Mouse (Mus musculus): ENCODE data around the gene Hivep2.

The Hivep2 gene

DNA sequence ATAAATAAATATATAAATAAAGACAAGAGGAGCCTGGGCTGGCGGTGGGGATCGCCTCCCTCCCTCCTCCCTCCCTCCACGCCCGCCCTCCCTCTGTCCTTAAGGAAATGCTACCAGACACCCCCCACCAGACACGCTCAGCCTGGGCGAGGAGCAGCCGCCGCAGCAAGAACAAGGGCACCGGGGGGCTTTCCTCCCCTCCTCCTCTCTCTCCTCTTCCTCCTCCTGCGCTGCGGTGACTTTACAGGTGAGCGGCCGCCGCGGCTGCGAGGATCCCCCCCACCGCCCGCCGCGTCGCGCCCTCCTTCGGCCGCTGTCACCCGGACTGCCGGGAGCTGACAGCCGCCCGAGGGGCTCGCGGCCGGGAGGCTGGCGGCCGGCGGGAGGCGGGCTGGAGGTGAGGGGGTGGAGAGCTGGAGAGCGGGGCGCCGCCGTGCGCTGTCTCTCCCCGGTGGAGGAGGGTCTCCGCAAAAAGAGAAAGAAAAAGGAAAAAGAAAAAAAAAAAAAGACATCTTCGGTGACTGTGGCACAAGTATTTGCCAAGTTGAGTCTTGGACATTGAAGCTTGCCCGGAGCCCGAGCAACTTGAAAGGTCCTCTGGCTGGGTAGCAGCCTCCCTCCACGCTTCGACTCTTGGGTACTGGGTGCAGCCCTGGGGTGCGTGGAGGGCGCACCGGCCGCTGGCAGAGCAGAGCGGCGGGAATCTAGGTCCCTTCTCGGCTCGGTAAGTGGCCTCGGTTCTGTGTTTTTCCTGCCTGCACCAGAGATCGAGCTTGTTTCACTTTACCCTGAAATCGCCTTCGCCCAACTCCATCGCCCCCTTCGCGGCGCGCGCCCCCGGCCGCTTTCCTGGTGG lies at the start of gene Hivep2:
Gene Hivep2 (plus strand): TSS at position 102 of the 856 bp plus-strand sequence.
- peak; percentile 73 to 78 for DNase-seq

DNA sequence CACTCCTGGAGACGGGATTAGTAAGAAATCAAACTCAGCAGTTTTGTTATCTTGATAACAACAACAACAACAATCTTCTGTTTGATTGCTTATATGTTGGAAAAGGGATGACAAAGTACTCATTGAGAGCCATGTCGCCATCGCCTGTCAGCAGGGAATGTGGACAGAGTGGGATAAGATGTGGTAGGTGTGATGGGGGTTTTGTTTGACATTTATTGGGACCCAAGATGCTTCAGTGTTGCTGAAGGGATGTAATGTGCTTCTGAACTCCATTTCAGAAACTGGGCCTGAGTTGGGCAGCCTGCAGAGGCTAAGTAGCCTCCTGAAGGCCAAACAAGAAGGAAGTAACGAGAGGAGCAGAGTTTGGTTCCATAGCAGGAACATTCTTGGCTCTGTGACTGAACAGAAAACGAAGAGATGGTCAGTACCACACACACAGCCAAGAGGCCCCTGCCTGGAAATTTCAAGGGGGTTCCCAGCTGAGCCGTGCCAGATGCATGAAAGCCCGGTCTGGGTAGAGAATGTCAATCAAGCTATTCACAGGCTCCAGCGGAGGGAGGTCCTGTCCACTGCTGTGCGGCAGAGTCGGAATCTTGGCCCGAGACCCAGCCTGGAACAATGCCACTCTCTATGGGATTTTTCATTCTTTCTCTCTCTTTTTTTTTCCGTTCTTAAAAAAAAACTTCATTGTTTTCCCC lies 49.1 kb upstream of the Hivep2 start:
- DNase-seq: no peak

DNA sequence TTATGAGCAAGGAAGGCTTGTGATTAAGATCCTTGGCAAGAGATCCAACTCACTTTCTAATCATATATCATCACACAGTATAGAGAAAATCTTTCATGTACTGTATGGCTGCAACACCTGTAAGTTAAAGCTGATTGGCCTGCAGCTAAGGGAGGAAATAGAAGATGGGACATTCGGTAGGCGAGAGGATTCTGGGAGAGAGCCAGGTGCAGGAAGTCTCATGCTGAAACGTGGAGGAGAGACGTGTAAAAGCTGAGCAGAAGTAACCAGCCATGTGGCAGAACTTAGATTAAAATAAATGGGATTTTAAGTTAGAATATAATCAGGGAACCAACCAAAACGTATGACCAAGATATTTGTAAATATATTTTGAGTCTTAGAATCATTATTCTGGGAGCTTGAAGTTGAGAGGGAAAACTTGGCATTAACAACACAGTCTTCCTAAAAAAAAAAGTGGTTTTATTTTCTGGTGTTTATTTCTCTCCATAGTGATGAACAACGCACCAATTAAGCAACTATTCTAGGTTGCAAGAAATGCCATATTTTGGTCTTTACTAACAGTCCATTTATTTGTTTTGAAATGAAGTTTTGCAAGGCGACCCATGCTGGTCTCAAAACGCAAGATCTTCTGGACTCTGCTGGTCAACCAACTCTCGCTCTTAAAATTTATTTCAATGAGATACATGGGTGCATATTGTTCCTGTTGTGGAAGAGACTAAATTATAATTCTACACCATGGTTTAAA lies 44.1 kb upstream of the Hivep2 start:
- DNase-seq: no peak

GRCm38 (mm10) chr10:13929306-13929705 lies 36.6 kb upstream of the Hivep2 start:
- DNase-seq: no peak

DNA sequence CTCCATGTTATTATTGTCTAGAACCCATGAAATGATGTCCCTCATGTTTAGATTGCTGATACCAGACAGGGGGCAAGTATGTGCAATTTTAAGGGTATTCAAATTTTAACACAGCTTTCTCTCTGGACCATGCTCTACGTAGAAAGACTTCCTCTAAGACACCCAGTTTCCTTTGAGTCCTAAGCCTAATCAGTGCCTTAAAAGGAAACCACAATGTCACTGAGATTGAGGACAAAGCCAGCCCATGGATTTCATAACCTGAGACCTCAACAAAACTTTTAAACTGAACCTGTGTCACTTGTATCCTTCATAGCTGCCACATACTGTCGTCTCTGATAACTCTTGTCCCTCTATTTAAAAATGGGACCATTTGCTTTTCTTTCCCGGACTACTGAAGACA lies 33.7 kb upstream of the Hivep2 start:
- no peak for DNase-seq

- DNase-seq: no peak
These were observed 32.6 kb upstream of the Hivep2 start for GRCm38 (mm10) chr10:13933320-13933719.

- DNase-seq: no peak
These were observed 30.2 kb upstream of the Hivep2 start for GRCm38 (mm10) chr10:13935646-13936045.

GRCm38 (mm10) chr10:13941406-13941805 lies 24.5 kb upstream of the Hivep2 start:
- no peak for DNase-seq

DNA sequence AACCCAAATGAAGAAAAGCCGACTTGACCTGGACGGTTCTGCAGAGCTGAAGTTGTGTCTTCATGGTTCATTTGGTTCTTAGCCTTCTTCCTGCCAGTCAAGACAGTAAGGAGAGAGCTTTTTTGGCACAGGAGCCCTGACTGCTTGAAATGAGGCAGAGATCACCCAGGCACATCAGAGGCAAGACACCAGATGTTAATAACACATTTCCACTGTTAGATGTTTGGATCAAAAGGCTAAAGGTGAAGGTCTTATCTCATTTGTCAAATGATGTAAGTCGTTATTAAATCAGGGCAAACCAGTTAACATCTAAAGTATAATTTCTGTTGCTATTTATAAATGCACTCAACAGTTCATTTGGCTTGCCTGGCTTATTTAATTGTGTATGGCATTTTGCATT lies 22.2 kb upstream of the Hivep2 start:
- peak; percentile 23 to 34 for DNase-seq

DNA sequence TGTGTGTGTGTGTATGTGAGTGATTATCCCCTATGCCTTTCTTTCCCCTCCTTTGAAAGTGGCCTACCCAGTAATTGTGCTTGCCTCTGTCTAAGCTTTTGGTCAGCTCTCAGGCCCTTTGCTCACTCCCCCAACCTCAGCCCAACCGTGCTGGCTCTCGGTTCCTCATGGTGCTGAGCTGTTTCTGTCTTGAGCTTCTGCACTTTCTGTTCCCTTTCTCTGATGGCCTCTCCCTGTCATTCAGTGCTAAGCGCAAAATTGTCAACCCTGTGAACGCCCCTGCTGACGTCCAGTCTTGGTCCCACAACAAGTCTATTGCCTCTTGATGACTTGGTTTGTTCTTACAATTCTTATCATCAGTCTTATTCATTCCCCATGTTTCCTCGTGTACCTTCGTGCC lies 19.4 kb upstream of the Hivep2 start:
- DNase-seq: peak; percentile 70 to 75

GRCm38 (mm10) chr10:13962965-13963364 lies 2.9 kb upstream of the Hivep2 start:
- DNase-seq: no peak

DNA sequence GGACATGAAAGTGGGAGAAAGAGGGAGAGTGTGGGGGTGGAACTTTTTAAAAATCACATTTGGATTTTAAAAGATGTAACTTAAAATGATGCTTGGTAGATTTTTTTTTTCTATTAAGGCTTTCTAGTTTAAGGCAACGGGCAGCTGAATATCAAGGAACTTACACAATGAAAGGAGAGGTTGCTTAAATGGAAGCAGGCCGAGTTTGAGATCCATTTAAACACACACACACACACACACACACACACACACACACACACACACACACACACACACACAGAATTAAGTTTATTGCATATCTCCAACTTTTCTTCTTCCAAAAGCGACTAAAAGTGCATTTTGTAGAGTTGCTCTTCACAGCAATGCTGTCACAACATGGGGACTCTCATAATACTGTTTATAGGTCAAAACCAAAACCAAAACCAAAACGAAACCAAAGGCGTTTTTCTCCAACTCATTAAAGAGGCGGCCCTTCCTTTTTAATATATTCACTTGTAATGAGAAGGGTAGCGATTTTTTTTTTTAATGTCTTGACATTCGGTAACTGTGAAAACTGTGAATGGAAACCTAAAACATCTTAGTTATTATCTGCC lies 1.9 kb upstream of the Hivep2 start:
- DNase-seq: no peak

DNA sequence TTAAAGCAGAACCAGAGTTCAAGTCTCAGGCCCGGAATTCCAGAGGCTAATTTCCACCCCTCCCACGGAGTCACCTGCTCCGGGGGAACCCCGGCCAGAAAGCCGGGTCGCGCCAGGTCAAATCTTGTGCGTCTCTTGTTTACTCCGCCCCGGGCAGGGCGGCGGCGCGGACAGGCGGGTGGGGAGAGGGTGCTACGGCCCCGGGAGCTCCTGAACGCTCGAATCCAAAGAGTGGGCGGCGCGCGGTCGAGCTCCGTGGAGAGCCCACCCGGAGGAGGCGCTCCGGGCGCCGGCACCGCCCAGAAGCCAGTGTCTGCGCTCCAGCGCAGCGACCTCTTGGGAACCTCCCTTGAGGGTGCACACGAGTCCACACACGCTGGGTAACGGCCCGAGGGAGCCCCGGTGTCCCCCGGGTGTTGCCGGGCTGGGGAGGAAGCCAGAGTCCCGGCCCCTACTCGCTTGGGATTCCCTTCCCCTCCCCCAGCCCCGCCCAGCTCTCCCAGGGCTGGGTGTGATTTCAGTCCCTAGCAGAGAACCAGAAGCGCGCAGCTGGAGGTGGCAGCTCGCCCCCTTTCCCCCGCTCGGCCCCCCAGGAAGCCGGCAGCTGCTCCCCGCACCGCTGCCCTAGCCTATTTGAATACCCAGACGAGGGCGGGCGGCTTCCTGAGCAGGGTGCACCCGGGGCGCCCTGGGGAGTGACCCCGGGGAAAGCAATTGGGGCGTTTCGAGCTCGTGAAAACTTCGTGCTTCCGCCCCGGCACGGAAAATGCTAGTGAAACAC lies 1.2 kb upstream of the Hivep2 start:
- DNase-seq: peak; percentile 95

- DNase-seq: peak; percentile 81 to 85
These were observed 430 bp upstream of the Hivep2 start for GRCm38 (mm10) chr10:13965316-13965973.

GRCm38 (mm10) chr10:13966830-13967450 lies 1.1 kb downstream of the Hivep2 start:
- peak; percentile 79 to 80 for DNase-seq

DNA sequence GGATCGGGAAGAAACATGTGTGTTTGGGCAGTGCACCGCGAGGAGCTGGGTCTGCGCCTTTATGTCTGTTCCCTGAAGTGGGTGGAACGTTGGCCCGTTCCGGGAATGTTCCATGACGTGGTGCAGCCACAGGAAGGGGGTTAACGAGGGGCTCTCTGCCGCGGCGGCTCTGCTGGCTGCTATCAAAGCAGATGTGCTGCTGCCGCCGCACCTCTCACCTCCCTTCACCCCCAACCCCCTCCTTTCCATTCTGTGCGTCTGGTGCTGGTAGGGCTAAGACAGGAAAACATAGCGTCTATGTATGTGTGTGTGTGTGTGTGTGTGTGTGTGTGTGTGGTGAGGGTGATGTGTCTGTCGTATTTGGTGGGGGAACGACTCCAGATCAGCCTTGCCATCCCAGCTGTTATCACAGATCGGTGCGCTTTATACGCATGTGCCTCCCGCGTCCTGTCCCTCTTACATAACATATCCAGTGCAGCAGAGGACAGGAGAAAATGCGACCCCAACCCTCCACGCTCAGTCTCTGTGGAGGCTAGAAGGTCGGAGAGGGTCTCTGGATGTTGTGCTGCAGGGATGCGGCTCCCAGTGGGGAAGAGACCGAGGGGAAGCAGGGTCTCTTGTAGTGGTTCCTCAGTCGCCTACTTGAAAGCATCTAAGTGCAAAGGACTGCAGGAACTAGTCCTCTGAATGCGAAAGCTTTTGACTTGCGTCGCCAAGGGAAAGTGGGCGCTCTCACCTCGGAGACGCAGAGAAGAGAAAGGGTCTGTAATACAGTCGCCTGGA lies 1.8 kb downstream of the Hivep2 start:
- peak; percentile 72 to 78 for DNase-seq

GRCm38 (mm10) chr10:13968234-13968555 lies 2.3 kb downstream of the Hivep2 start:
- DNase-seq: no peak

DNA sequence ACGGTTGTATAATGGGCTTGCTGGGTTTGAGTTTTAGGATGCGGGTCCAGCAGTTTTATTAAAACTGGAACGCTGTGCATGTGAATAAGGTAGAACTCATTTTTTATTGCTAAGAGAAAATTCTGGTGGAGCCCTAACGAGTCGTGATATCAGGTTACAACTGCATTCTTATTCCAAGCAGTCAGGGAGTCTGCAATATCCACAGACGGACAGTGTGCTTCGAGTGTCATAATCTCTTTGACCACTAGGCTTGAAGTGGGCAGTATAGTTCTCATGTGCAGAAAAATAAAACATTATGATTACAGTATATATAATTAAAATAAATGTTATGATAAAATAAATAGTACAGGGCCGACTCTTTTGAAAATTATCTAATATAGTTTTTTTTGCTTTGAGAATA lies 3.1 kb downstream of the Hivep2 start:
- peak; percentile 47 to 55 for DNase-seq

- no peak for DNase-seq
These were observed 4.4 kb downstream of the Hivep2 start for GRCm38 (mm10) chr10:13970321-13970720.

DNA sequence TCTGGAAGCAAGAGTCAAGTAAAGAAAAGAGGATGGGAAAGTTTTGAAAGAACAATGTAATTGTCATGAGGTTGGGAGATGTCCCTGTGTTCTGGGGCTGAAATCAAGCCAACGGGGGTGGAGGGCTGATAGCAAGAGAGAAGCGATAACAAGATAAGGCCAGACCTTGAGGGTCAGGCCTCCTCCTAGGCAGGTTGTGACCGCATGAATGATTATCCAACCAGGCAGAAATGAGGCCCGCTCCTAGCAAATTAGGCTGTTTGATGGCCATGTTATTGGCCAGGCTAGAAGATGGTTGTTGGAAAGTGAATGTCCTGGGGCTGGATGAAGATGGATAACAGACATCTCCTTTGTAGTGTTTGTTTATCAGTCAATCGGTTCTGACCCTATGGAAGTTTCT lies 5.4 kb downstream of the Hivep2 start:
- no peak for DNase-seq

Data from B cell, adult 2 months (primary cell).